Mouse (Mus musculus) megakaryocyte, adult 5-6 weeks (primary cell): Measurements from ENCODE around the gene Cebpb. TPM values are rescaled to one million over a fixed set of nuclear protein-coding genes. Genes with fewer than 3 reads are reported as not detected.
A peak's percentile ranks its signal among the peaks of the same experiment; 100 is the strongest.

Experiments
- ATAC-seq: 2 replicates; pipeline ENCODE4 v1.8.0; 2016; ENCODE audit warnings: mild to moderate bottlenecking, inconsistent platforms; ENCODE audit not compliant: poor library complexity, severe bottlenecking
- total RNA-seq, 2 experiments: library from RNA; stranded (forward) in 1 of 2; stranded (reverse) in 1 of 2; fragments of 153-499, 151-499 nt in 1 of 2; fragments of 221-1000, 200-1000 nt in 1 of 2; gene quantifications; 2 replicates each; pipeline versions ENCODE4 v1.2.3 to v1.2.4; 2015 to 2017

Gene Cebpb
- total RNA-seq, 2 experiments from 2014 or later, result 59.5 to 125 TPM

GRCm38 (mm10) chr2:167662713-167663112 is 26.0 kb upstream of the Cebpb start:
- no peak for ATAC-seq

- no peak for ATAC-seq
Measured at GRCm38 (mm10) chr2:167665972-167666713, 22.6 kb upstream of the Cebpb start.

- no peak for ATAC-seq
Measured at GRCm38 (mm10) chr2:167668426-167668825, 20.3 kb upstream of the Cebpb start.

GRCm38 (mm10) chr2:167669398-167669797 is 19.3 kb upstream of the Cebpb start:
- no peak for ATAC-seq

GRCm38 (mm10) chr2:167671101-167671633 is 17.5 kb upstream of the Cebpb start:
- no peak for ATAC-seq

GRCm38 (mm10) chr2:167672212-167672685 is 16.5 kb upstream of the Cebpb start:
- ATAC-seq, result no peak

GRCm38 (mm10) chr2:167675120-167675909 is 13.4 kb upstream of the Cebpb start:
- peak; percentile 70 for ATAC-seq

- no peak for ATAC-seq
Measured at GRCm38 (mm10) chr2:167678600-167678999, 10.1 kb upstream of the Cebpb start.

GRCm38 (mm10) chr2:167679902-167680430 is 8.7 kb upstream of the Cebpb start:
- peak; percentile 90 for ATAC-seq

- peak; percentile 51 for ATAC-seq
Measured at GRCm38 (mm10) chr2:167680657-167681056, 8.1 kb upstream of the Cebpb start.

GRCm38 (mm10) chr2:167683721-167684120 is 5.0 kb upstream of the Cebpb start:
- ATAC-seq, result no peak

- peak; percentile 33 for ATAC-seq
Measured at GRCm38 (mm10) chr2:167685137-167685536, 3.6 kb upstream of the Cebpb start.

GRCm38 (mm10) chr2:167685865-167686264 is 2.9 kb upstream of the Cebpb start:
- ATAC-seq, result no peak

GRCm38 (mm10) chr2:167686382-167687249 is 2.1 kb upstream of the Cebpb start:
- no peak for ATAC-seq

GRCm38 (mm10) chr2:167687250-167687586 is 1.5 kb upstream of the Cebpb start:
- ATAC-seq, result no peak

- peak; percentile 25 for ATAC-seq
Measured at GRCm38 (mm10) chr2:167687651-167688101, 1.0 kb upstream of the Cebpb start.

- ATAC-seq, result peak; percentile 13; the same call in 1 of the 2 replicates
Measured at GRCm38 (mm10) chr2:167688126-167688497, 603 bp upstream of the Cebpb start.

GRCm38 (mm10) chr2:167689501-167690218 is 945 bp downstream of the Cebpb start, which contains the start of gene Tmem189:
Tmem189 (minus strand) TSS chr2:167689822.
- peak; percentile 14; the same call in 1 of the 2 replicates for ATAC-seq

GRCm38 (mm10) chr2:167690219-167690961 is 1.7 kb downstream of the Cebpb start:
- ATAC-seq, result no peak
